Mouse (Mus musculus) left cerebral cortex, postnatal 4 days (tissue): ENCODE results near the gene Mars. TPM values are rescaled to one million over a fixed set of nuclear protein-coding genes. Genes with fewer than 3 reads are reported as not detected.

Source experiments
- DNase-seq: peaks from one replicate; pipeline ENCODE4 v3.0.0-alpha.2; 2022
- intact Hi-C: fragments of 180-260 bp; cut with DNase I; formaldehyde crosslinking; loops from one replicate; pipeline ENCODE4 v1.15.1; 2025
- total RNA-seq, 2 experiments: library from RNA; stranded (reverse); gene quantifications; 2 replicates each; pipeline ENCODE4 v1.2.3; 2021

Mars gene
- total RNA-seq, 2 experiments from 2014 or later, result 65.3 to 65.5 TPM

DNA sequence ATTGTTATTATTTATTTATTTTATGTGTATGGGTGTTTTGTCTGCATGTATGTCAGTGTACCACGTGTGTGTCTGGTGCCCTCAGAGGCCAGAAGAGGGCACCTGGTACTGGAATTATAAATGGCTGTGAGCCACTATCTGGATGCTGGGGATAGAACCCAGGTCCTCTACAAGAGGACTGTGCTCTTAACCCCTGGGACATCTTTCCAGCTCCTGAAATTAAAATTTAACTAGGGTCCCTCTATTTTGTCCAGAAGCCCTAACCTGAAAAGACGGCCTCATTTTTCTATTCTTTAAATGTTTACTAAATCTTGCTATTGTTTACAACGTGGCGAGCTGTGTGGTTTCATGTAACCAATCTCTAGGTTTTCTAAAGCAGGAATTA, 45.9 kb downstream of the Mars start:
- intact Hi-C loops, result no loop called here
- no peak for DNase-seq

DNA sequence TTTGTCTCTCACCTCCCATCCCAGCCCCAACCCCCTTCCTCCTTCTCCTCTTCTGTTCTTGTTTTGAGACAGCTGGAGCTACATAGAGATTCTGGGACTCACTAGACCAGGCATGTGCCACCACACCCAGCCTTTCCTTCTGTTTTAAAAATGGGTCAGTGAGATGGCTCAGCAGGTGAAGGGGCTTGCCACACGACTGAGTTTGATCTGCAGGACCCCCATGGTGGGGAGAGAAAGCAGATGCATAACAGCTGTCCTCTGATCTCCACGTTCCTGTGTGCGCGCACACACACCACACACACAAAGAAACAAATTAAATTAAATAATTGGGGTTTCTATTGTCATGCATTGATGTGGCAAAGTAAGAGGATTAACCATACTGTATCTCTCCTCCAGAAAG, 46.6 kb downstream of the Mars start:
- intact Hi-C loops, result no loop called here

DNA sequence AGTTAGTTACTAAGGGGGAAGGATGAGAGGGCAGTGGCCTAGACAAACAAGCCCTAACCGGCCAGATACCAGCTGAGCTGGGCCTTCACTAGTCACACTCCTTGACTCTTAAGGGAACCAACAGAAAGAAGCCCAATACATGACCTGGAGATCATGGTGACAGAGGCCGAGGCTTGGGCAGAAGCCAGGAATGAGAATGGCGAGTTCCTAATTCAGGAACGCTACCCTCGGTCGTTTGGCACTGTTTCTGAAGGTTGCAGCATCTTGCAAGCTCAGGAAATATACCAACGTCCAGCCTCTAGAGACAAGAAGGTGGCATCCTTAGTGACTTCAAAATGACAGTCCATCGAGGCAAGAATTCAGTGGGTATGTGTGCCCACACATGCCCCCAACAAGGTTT, 47.2 kb downstream of the Mars start:
- intact Hi-C loops, result no loop called here
- no peak for DNase-seq

More for the DNA sequence above, 46.6 kb downstream of the Mars start:
- no peak for DNase-seq

DNA sequence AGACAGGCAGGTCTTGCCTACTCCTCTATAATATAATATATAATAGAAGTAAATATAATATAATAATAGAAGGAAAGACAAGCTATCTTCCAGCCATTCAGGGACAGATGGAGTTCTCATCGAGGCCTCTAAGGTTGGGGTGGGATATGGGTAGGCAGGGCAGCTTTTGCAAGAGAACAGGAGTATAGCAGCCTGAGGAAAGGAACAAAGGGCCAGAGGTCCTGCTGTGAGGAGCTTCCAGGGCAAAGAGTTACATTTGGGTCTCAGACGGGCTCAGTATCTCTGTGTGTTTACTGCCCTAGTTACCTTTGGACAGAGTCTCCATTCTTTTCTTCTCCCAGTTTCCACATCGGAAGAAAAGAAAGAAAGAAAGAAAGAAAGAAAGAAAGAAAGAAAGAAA, 48.0 kb downstream of the Mars start:
- intact Hi-C loops, result no loop called here
- no peak for DNase-seq

DNA sequence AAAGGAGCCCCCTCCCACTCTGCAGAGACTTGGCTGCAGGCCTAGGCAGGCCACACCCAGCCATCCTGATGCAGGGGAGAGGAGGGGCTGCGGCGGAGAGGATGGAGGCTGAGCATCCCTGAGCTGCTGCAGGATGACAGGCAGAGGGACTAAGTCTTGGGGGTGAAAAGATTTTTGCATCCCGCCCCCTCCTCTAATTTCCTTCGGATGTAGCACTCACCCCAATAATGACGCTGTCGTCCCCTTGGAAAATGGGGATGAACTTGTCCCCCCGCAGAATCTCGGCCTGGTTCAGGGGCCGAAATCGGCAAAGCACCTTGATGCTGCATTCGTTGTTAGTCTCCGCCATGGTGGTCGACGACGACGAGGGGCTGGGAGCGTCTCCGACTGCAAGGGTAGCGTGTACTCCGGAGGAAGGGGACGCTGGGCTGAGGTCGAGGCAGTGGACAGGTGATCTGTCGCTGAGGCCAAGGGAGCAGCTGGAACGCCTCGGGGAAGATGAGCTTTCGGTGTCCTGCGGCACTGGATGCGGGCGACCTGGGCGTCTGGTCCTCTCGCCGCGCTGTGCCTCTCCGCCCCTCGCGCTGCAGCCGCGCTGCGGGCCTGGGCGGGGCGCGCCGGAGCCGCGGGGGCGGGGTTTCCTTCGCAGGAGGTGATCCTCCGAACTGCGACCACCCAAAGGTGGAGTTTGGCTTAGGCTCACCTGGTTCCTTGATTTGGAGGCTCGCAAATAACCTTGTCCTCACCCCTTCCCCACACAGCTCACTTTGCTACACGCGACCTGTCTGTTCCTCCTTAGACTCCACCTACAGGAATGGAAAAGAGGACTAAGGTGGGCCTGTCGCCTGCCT, 48.8 kb downstream of the Mars start, which contains the start of gene Kif5a:
TSS of gene Kif5a (minus strand) at position 801 of the 851 bp plus-strand sequence.
- intact Hi-C loops, result no loop called here
- DNase-seq, result peak; percentile 65

DNA sequence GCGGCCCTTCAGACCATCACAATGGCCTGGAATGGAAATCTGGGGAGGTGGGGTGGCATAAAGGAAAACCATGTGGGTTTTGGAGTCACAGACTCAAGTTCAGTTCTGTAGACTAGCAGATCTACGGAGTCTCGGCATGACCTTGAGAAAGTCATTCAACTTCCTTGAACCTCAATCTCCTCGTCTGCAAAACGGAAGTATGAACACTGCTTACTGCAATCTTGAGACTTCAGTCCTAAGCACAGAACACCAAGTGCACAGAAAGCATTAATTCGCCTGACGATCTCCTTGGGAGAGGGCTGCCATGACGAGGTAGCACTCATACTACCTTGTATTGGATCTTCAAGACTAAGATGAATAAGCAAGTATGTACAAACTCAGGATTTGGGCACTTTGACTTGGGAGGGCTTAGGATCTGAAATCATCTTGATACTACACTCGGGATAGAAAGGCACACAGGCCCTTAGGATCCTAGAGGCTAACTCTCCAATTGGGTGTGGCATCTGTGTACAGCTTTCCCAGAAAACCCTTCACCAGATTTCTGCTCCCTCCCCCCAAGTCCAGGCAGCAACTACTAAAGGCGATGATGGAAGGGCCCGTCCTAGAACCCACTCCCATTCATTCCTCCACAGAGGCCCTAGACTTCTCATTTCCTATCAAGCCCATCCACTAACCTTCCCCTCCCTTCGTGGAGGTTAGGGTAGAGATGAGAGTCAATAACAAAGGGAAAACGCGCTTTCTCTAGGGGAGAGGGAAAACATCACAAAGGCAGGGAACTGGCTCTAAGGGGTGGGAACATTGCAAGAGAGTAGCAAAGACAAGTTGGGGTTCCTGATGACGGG, 49.7 kb downstream of the Mars start:
- intact Hi-C loops, result no loop called here
- no peak for DNase-seq

DNA sequence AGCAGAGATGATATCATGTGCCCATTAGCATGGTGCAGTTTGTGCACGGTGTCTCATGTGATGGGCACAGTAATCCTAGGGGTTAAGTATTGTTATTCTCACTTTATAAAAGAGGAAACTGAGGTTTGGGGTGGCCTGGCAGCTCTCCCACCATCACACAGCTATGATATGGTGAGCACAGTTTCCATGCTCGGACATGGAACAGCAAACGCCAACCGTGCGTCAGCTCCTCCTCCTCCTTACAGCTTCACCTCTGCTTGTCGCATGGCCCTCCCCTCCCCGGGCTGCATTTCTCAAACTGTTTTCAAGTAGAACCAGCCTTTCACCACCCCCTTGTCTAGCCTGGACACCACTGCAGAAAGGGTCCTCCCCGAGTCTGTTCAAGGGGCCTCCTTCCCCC, 53.1 kb downstream of the Mars start:
- DNase-seq, result no peak
- intact Hi-C loops, result no loop called here

DNA sequence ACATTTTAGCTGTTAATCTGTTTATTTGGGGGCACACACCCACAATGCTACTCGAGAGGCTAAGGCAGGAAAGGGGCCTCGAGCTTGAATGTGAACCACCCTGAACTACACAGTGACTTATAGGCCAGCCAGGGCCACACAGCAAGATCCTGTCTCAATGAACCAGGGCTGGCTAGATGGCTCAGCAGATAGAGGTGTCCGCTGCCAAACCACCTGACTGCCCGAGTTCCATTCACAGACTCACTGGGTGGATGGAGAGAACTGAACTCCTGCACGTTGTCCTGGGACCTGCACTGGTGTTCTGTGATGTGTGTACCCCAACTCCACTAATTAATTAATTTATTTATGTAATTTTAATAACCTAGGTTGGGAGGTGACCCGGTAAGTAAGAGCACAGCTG, 53.8 kb downstream of the Mars start:
- DNase-seq, result no peak
- intact Hi-C loops, result no loop called here

DNA sequence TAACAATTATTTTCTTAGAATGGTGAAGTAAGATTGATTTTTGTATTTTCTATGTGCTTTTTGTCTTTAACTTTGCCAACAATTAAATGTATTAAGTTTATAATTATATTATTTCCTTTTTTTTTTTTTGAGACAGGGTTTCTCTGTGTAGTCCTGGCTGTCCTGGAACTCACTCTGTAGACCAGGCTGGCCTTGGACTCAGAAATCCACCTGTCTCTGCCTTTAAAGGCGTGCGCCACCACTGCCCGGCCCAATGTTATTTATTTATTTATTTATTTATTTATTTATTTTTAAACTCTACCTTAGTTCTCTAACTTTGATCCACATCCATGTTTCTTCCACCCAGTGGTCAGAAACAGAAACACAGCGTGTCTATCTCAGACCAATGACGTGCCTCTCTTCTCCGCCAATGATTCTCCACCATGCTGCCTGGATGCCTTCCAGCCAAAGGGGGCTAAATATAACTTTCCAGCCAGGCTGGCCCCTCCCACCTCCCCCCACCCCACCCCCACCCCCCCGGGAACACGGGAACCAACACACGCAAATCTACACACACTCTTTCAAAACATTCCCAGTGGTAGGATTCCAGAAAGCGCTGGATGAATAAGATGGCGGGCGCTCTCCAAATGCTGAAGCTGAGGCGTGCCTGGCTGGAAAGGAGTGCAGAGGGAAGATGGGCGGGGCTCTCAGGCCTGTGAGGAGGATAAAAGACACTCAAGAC, 55.8 kb downstream of the Mars start:
- peak; percentile 51 for DNase-seq
- intact Hi-C loops, result no loop called here

DNA sequence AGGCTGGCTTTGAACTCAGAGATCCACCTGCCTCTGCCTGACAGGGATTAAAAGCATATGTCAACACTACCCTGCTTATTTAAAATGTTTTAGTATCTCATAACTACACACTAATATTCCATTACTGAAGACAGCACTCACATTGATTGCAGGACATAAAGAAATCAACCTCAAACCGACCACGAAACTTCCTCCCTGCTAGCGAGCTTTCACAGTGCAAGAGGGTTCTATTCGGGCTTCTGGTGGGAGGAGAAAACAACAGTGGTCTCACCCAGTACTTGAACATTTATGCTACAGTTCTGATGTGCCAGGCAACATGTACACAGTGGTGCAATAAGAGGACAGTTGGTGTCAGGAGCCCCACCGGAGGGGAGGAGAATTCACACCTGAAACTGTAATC, 60.8 kb downstream of the Mars start:
- no peak for DNase-seq
- intact Hi-C loops, result no loop called here

Other genes starting within 250 kb of the Mars start
- gene Cdk4, start 248.3 kb downstream of the Mars start, total RNA-seq, result 100 to 1,000 TPM; 211 to 221 TPM
- 10 to 100 TPM; 49.9 to 54.4 TPM for gene Tspan31, start 241.5 kb downstream of the Mars start, total RNA-seq
- gene Agap2, start 236.5 kb downstream of the Mars start, total RNA-seq, result 100 to 1,000 TPM; 384 to 394 TPM
- 10 to 100 TPM; 86.3 to 90.7 TPM for gene Os9, start 190.7 kb downstream of the Mars start, total RNA-seq
- 100 to 1,000 TPM in 1 of 2 experiments, 10 to 100 TPM in 1; 99.8 to 109 TPM for gene B4galnt1, start 146.6 kb downstream of the Mars start, total RNA-seq
- gene Slc26a10, start 131.1 kb downstream of the Mars start, total RNA-seq, result under 1 TPM; 0.83 to 0.88 TPM
- gene Arhgef25, start 121.7 kb downstream of the Mars start, total RNA-seq, result 10 to 100 TPM; 70.5 to 75.6 TPM
- gene Dtx3, start 116.1 kb downstream of the Mars start, total RNA-seq, result 100 to 1,000 TPM; 184 to 207 TPM
- gene Pip4k2c, start 100.2 kb downstream of the Mars start, total RNA-seq, result 10 to 100 TPM; 23.8 to 25.0 TPM
- gene Kif5a, start 48.4 kb downstream of the Mars start, total RNA-seq, result 100 to 1,000 TPM; 291 to 312 TPM
- gene Dctn2, start 45.4 kb downstream of the Mars start, total RNA-seq, result 100 to 1,000 TPM; 298 to 302 TPM
- gene Mbd6, start 22.8 kb downstream of the Mars start, total RNA-seq, result 10 to 100 TPM; 47.7 to 51.5 TPM
- 1 to 10 TPM in 1 of 2 experiments, under 1 TPM in 1; 0.56 to 1.1 TPM for gene Arhgap9, start 10.2 kb upstream of the Mars start, total RNA-seq
- 1 to 10 TPM; 2.8 to 4.1 TPM for gene Gli1, start 30.2 kb upstream of the Mars start, total RNA-seq
- gene Inhbe, start 42.6 kb upstream of the Mars start, total RNA-seq, result not detected
- not detected for gene Inhbc, start 58.6 kb upstream of the Mars start, total RNA-seq
- gene R3hdm2, start 68.5 kb upstream of the Mars start, total RNA-seq, result 100 to 1,000 TPM; 158 to 165 TPM
- 1 to 10 TPM; 5.1 to 5.2 TPM for gene Stac3, start 189.9 kb upstream of the Mars start, total RNA-seq
- 1 to 10 TPM; 4.9 to 7.5 TPM for gene Ndufa4l2, start 203.2 kb upstream of the Mars start, total RNA-seq
- gene Shmt2, start 210.7 kb upstream of the Mars start, total RNA-seq, result 10 to 100 TPM; 39.7 to 39.9 TPM
- gene Nxph4, start 222.8 kb upstream of the Mars start, total RNA-seq, result 10 to 100 TPM; 12.9 to 14.4 TPM